Mouse (Mus musculus) thymus, postnatal 14 days (tissue): ENCODE measurements around the gene Trim2.
A peak's percentile ranks its signal among the peaks of the same experiment; 100 is the strongest.

Source experiments
- DNase-seq: peaks from one replicate; pipeline ENCODE4 v3.0.0; 2021

Gene Trim2

DNA sequence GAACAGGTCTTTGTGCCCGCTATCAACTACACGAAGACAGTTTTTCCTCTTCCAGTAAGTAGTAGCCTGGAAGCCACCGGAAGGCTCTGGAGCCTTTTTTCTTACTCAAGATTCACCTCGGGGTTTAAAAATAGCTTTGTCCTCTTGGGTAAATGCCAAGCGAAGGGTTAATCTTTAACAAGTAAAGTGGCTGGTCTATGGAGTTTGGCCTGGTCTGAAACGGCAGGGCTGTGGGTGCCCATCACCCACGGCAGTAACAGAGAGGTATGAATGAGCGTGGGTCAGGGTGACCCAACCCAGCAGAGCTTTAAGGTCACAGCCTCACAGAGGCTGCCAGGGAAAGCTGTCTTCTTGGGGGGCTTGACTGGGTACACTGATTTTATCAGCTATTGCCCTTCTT is 23.2 kb downstream of the Trim2 start:
- DNase-seq: no peak

DNA sequence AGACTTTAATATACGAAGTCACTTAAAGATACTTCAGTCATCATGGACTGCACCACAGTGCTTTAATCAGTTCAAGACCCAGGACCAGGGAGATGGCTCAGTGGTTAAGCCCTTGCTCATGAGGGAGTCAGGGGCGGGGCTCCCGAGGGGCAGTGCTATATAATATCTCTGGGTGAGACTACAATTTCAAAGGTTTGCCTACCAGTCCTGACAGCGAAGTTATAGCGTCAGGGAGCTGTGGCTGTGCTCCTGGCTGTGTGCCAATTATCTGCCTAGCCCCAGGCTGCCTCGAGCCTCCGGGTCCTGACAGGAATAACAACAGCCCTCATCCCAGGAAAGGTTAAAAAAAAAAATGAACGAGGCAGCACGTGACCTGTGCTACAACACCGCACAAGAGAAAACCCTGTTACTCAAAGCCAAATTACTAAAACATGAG is 24.7 kb downstream of the Trim2 start:
- no peak for DNase-seq

GRCm38 (mm10) chr3:84278809-84279208 is 27.9 kb downstream of the Trim2 start:
- no peak for DNase-seq

- DNase-seq: no peak
Measured at GRCm38 (mm10) chr3:84275124-84275523, 31.6 kb downstream of the Trim2 start.

- DNase-seq: no peak
Measured at GRCm38 (mm10) chr3:84272293-84273015, 34.2 kb downstream of the Trim2 start.

- DNase-seq: no peak
Measured at GRCm38 (mm10) chr3:84271794-84272193, 34.9 kb downstream of the Trim2 start.

GRCm38 (mm10) chr3:84271058-84271457 is 35.6 kb downstream of the Trim2 start:
- no peak for DNase-seq

DNA sequence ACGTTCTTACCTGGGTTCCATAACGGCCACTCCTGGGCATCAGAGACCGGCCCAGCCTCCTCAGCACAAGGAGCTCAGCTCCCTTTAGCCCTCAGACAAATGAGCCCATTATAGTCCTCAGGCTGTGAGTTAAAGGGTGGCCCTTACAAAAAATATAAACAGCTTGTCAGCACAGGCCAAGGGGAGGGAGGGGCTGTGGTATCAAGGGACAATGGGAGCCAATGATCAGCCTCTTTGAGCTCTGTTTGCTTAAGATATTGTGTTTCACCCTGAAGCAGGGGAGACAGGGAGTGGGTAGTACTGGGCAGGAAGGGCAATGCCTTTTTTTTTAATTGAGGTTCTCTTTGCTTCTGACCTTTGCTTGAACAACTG is 36.1 kb downstream of the Trim2 start:
- DNase-seq: no peak

GRCm38 (mm10) chr3:84269987-84270623 is 36.6 kb downstream of the Trim2 start:
- DNase-seq: no peak

DNA sequence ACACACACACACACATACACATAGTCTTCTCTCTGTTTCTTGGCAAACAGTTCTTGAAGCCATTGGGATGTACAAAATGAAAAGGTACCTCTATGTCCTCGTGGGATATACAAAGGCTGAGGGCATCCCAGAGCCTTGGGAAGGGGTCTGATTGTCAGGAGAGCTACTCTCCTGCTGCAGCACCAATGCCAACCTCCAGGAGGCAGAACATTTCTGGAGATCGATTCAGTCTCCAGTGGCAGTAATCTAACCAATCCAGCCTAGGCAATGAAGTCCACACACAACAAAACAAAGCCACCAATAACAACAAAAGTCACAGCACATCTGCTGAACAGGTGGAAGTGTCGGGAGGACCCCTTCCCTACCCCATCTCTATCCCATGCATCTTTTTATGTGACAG is 38.2 kb downstream of the Trim2 start:
- no peak for DNase-seq

- no peak for DNase-seq
Measured at GRCm38 (mm10) chr3:84266391-84266931, 40.2 kb downstream of the Trim2 start.

GRCm38 (mm10) chr3:84265084-84265483 is 41.6 kb downstream of the Trim2 start:
- no peak for DNase-seq

DNA sequence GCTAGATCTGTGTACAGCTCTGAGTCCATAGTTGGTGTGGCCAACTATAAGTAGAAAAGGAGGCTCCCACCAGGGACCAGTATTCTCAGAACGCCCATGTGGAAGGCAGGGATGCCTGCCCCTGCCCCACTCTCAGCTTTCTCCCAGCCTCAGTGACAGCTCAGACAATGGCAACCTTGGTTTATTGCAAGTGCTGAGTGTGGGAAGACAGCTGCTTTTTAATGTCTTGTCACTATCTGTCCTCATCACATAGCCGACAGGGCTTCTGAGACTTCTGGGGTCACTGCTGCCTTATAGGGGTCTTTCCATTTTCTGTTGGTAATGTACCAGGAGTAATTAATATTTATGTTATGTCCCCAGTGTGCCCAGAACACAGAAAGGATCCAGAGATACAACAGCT is 42.3 kb downstream of the Trim2 start:
- DNase-seq: no peak

DNA sequence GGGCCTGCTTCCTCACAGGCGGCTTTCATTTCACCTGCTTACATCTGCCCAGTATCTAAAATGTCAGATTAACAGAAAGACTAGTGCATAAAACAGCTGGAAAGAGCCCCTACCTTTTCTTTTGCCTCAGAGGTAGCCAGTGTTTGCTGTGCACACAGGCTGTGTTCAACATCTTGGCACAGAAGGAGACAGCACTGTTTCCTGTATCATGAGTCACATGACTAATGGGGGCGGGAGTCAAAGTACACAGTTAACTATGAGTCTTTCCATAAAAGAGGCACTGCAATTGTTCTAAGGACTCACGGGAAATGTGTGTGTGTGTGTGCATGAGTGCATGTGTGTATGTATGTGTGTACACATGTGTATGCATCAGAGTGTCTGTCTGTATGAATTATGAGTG is 43.9 kb downstream of the Trim2 start:
- DNase-seq: no peak

DNA sequence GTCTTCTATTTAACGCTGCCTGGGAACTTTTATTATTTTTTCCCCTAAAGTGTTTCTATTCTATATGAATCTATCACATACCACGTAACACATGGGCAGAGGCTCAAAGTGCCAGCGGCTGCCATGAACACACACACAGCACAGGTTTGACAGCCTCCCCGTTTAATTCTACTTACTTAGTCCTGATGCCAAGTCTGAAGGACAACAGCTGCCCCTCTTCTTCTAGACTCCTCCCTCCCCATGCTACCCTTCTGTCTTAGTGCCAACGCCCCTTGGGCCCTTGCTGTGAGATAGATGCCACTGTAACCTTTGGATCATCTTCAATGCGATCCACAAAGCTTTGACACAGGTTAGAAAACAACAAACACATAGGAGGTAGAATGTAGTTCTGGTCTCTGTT is 44.8 kb downstream of the Trim2 start:
- DNase-seq: no peak

DNA sequence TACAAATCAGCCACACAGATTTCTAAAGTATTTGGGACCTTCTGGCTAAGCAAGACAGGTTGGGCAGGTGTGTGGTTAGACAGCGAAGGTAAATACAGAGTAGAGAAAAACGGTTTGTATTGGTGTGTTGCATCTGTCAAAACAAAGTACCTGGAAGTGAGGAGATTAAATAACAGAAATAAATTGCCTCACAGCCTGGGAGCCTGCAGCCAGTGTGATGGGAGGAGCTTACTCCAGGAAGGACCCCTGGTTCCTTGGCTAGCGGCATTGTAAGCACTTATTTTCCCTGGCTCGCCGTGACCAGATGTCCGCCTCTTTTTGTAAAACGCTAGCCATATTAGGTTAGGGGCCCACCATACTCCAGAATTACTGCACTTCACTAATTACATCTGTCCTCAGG is 45.8 kb downstream of the Trim2 start:
- DNase-seq: no peak

GRCm38 (mm10) chr3:84260024-84260535 is 46.6 kb downstream of the Trim2 start:
- peak; percentile 11 for DNase-seq

DNA sequence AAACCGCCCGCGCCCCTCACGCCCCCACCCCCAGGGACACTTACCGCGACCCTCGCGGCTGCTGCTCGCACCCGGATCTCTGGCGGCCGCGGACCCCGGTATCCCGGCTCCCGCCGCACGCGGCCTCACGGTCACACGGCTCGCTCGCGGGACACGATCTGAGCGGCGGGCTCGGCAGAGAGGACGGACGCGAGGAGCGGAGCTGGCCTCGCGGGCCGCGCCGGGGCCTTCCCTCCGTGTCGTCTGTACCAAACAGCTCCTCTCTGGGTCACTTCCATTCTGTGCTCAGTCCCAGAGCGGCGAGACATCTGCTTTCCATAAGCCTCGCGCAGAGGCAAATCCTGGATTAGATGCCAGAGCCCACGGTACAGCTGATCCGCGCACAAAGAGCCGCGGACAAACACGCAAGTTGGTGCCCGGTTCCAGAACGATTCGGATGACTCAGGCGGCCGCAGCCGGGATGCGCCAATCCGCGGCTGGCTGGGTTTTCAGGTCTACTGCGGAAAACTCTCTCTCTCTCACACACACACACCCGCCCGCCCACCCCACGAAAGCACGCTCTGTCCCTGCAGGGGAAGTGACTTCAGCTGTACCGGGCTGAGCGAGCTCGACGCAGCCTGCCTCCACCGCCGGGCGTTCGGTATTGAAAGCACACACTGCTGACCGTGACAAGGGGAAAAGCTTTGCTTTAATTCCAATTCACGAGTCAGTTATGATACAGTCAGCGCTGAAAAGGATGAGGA is 47.2 kb downstream of the Trim2 start:
- DNase-seq: peak; percentile 68

DNA sequence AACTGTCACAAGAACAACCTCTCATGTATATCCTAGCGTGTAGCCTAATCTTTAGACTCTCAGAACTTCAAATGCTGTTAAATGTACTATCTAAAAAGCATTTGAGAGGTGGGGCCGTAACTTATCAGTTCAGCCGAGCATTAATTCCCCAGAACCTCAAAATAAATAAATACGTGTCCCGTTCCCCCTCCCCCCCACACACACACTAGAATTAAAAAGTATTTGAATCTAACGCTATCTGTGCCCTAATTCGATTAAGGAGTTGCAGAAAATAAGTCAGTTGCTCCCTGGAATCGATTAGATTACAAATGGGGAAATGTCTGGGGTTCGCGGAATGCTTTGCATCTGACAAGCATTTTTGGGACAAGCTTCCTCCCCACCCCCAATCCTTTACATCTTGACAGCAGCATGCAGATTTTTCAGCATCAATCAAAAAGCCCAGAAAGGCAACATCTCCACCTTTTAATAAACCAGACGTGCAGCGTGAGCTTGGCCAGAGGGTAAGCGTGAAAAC is 48.1 kb downstream of the Trim2 start:
- DNase-seq: no peak

DNA sequence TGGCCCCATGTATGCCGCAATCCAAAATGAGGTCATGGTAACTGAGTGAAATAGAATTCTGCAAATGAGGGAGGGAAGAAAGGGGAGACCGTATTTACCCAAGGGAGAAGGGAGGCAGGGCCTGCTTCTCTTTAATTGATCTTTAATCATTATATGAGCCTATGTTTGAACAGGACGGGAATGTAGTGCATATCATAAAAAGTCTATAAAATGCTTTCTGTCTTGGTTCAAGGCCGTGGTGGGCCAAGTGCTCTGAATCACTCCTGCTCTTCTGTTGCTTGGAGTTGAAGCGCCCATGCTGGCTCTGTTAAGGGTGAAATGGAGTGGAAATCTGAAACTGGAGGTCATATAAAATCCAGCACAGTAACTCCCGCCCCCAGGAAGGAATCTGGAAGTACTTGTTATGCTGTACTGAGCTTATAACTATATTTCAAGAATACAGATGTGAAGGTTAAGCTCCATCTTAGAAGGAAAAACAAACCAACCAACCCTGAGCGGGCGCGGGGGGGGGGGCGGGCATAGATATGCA is 48.6 kb downstream of the Trim2 start:
- no peak for DNase-seq

DNA sequence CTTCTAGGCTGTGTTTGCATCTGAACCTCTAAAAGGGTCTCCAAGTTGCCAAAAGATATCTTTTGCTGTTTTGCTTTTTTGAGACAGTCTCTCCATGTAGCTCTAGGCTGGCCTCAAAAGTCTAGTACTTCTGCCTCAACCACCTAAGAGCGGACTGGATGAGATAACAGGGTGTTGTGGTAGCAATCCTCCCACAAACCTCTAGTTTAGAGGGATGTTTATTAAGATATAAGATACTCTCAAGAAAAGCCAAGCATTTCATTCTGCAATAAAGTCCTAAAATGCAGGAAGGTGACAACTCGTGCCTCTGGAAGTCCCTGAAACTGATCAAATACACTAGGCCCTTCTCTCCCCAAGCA is 52.2 kb downstream of the Trim2 start:
- no peak for DNase-seq

GRCm38 (mm10) chr3:84253655-84254519 is 52.8 kb downstream of the Trim2 start:
- no peak for DNase-seq
